Mouse (Mus musculus): Measurements from ENCODE around the gene Cetn3. TPM values are rescaled to one million over a fixed set of nuclear protein-coding genes. Genes with fewer than 3 reads are reported as not detected.

The Cetn3 gene
- 5.4 and 7.3 TPM in 2 replicates for polyA plus RNA-seq (2012; rRNA removed; ENCODE audit: low replicate concordance)

DNA sequence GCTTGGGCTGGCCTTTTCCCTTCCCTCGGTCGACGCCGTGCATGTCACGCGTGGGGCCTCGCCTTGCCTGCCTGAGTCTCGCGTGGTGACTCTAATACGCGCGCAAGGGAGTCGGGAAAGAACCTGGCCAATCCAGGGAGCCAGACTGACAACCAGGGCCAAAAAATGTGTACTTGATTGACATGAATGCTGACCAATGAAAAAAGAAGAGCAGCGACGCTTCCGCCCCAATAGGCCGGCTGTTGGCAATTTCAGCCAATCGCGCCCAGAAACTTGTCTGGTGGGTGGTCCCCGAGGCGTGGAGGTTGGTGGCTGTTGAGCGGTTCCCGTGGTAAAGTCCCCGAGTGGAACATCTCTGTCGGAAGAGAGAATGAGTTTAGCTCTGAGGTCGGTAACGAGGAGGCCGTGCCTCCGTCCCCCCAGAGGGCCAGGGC is at the start of gene Cetn3:
TSS of gene Cetn3 (plus strand) at position 107 of the 434 bp plus-strand sequence.

Other genes with a start within 250 kb of the Cetn3 start
- 0.39 and 0.53 TPM in 2 replicates for gene Adgrv1, start 149.9 kb upstream of the Cetn3 start, polyA plus RNA-seq (2012; rRNA removed; ENCODE audit: low replicate concordance)
- gene Lysmd3, start 125.4 kb upstream of the Cetn3 start, polyA plus RNA-seq (2012; rRNA removed; ENCODE audit: low replicate concordance) = 5.9 and 12.1 TPM in 2 replicates
- gene Polr3g, start 72.1 kb upstream of the Cetn3 start, polyA plus RNA-seq (2012; rRNA removed; ENCODE audit: low replicate concordance) = 3.9 and 4.0 TPM in 2 replicates
- 4.3 and 5.2 TPM in 2 replicates for gene Mblac2, start 71.7 kb upstream of the Cetn3 start, polyA plus RNA-seq (2012; rRNA removed; ENCODE audit: low replicate concordance)

Measured in subcutaneous adipose tissue, adult 2 months (tissue).